16 mouse cellular contexts compared by ENCODE assay signal in genomic region chrX:6580671-6581070, GRCm38 (mm10).
DNase-seq lines count a peak whose midpoint lies in the region; ATAC-seq lines count a peak whose summit lies in the region.
"Had no signal": no experiment of that assay in that cellular context is flagged by ENCODE, and none has a peak within 500 bp of the region (broad histone marks: within the 10 kb centered on the region; RNA-seq: fewer than 3 reads in every experiment).

No protein-coding gene starts in this region.

- H3K27ac ChIP-seq in heart, embryonic 15.5 days = peak overlapping the region; percentile 34; the same call in 1 of the 2 replicates
- H3K27ac ChIP-seq: embryonic facial prominence, embryonic 12.5 days; hindbrain, postnatal 0 days; limb, embryonic 15.5 days; neural tube, embryonic 12.5 days had no signal

- ATAC-seq in heart, embryonic 15.5 days (replicated peaks; ENCODE audit: insufficient number of reproducible peaks, insufficient read depth, low FRiP score, low read depth) = no peak
- ATAC-seq: hindbrain, postnatal 0 days; liver, postnatal 0 days had no signal

- DNase-seq in gastrocnemius, postnatal 25 days = peak; percentile 9
- DNase-seq in gastrocnemius, adult 18-20 months (ENCODE audit: low spot score) = no peak
- DNase-seq in left cerebral cortex, postnatal 4 days = peak; percentile 2
- DNase-seq in left cerebral cortex, postnatal 36 days (ENCODE audit: low spot score in 2 of 2) = no peak
- DNase-seq in lung, postnatal 14 days = peak; percentile 31
- no peak for DNase-seq in ovary, postnatal 10 days (ENCODE audit: low spot score)
- DNase-seq in thymus, postnatal 10 days (ENCODE audit: low spot score in 2 of 2) = no peak
- DNase-seq: cerebellum, postnatal 36 days; liver, postnatal 0 days; thymus, postnatal 14 days had no signal

- H3K9me3 ChIP-seq in heart, embryonic 15.5 days (replicated peaks) = no peaks in the 10 kb centered on the region
- H3K9me3 ChIP-seq: embryonic facial prominence, embryonic 12.5 days; G1E; limb, embryonic 15.5 days; neural tube, embryonic 12.5 days had no signal

- no peaks in the 10 kb centered on the region for H3K36me3 ChIP-seq in heart, embryonic 15.5 days
- H3K36me3 ChIP-seq: G1E; neural tube, embryonic 12.5 days had no signal

- WGBS in heart, embryonic 15.5 days = 55% methylated on average over 6 of the region's 6 CpGs

- H3K27me3 ChIP-seq in heart, embryonic 15.5 days = no peaks in the 10 kb centered on the region
- H3K27me3 ChIP-seq: embryonic facial prominence, embryonic 12.5 days; limb, embryonic 15.5 days; neural tube, embryonic 12.5 days had no signal

- no peak overlapping the region for H3K4me3 ChIP-seq in heart, embryonic 15.5 days
- H3K4me3 ChIP-seq: embryonic facial prominence, embryonic 12.5 days; limb, embryonic 15.5 days; neural tube, embryonic 12.5 days had no signal

- intact Hi-C loops in left cerebral cortex, postnatal 4 days (cut with DNase I) = no loop called here
- intact Hi-C loops in left cerebral cortex, postnatal 36 days (cut with DNase I) = no loop called here

- H3K4me1 ChIP-seq in heart, embryonic 15.5 days (replicated peaks) = no peaks in the 10 kb centered on the region
- H3K4me1 ChIP-seq: embryonic facial prominence, embryonic 12.5 days; limb, embryonic 15.5 days; neural tube, embryonic 12.5 days had no signal

- H3K4me2 ChIP-seq in heart, embryonic 15.5 days = no peak overlapping the region
- H3K4me2 ChIP-seq: embryonic facial prominence, embryonic 12.5 days; limb, embryonic 15.5 days; neural tube, embryonic 12.5 days had no signal

- no peak overlapping the region for H3K9ac ChIP-seq in heart, embryonic 15.5 days
- H3K9ac ChIP-seq: embryonic facial prominence, embryonic 12.5 days; limb, embryonic 15.5 days; liver, postnatal 0 days; neural tube, embryonic 12.5 days had no signal

Comparison
In these comparisons a context has a peak if more than half of its experiments do, and no peak if none do; other contexts are left out.
1. DNase-seq: peak in gastrocnemius, postnatal 25 days (single experiment), left cerebral cortex, postnatal 4 days (single experiment) and lung, postnatal 14 days (single experiment); none in gastrocnemius, adult 18-20 months (single experiment), left cerebral cortex, postnatal 36 days (0 of 2), ovary, postnatal 10 days (single experiment) and thymus, postnatal 10 days (0 of 2).